Mouse (Mus musculus): ENCODE results near the gene Olfr1049.
"Not testable (repeated sequence)": the region's sequence is repeated elsewhere in the genome, so short reads cannot be mapped to it uniquely, and the experiment has no call there.

The Olfr1049 gene

DNA sequence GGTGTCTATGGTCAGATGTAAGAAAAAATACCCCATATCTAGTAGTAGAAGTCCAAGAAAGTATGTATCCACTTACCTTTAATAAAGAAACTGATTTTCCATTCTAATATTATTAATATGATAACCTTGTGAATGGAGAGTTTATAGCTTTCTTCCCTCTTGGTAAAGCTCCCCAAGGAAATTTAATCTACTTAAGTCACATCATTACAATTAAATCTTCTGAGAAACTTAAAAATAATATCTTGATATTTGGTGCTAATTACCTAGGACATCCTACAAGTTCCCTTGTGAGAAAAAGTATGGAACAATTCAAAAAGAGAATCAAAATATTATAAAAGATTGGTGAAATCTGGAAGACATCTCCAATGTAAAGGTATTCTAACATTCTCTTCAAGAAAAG is at the start of gene Olfr1049:
Gene Olfr1049 (minus strand): TSS at position 101 of the 400 bp plus-strand sequence.
- DNase-seq (ENCODE audit: low spot score): not testable (repeated sequence)

DNA sequence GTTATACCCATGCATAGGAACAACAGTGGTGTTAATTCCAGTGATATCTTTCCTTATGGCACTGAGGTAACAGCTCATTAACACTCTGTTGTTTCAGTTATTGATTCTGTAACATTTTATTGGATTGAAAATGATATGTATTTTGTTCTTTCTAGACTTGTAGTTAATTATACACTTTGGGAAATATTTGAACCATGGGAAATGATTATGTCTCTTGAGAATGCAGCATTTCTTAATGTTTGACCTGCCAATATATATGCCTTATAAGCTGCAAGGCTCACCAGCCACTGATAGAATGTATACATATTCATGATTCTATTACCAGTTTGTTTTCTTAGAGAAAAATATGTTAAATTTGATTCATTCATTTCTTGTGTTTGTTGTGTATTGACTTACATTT is 34.0 kb upstream of the Olfr1049 start, which contains the start of gene Olfr1052:
Gene Olfr1052 (plus strand): TSS at position 301 of the 400 bp plus-strand sequence.
- DNase-seq (ENCODE audit: low spot score): no peak

DNA sequence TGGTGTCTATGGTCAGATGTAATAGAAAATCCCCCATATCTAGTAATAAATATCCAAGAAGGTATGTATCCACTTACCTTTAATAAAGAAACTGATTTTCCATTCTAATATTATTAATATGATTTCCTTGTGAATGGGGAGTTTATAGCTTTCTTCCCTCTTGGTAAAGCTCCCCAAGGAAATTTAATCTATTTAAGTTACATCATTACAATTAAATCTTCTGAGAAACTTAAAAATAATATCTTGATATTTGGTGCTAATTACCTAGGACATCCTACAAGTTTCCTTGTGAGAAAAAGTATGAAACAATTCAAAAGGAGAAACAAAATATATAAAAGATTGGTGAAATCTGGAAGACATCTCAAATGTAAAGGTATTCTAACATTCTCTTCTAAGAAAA is 20.9 kb upstream of the Olfr1049 start, which contains the start of gene Olfr1051:
Gene Olfr1051 (minus strand): TSS at position 101 of the 400 bp plus-strand sequence.
- DNase-seq (ENCODE audit: low spot score): not testable (repeated sequence)

DNA sequence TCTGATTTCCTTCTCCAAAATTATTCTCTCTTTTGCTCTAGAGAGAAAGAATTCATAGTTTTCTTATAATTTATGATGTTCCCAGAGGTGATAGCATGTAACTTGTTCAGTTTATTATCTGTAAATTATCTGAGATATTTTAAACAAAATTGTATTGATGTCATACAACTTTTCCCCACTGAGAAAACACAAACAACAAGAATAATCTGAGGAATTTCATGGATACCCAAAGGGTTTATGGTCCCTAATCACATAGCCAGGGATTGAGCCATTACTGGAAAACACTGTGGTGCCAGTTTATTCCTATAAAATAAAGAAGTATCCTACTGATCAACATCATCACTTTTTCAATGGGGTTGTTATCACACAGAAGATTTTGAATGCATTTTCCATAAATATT is 17.9 kb downstream of the Olfr1049 start, which contains the start of gene Olfr1048:
Gene Olfr1048 (minus strand): TSS at position 101 of the 400 bp plus-strand sequence.
- no peak for DNase-seq (ENCODE audit: low spot score)

DNA sequence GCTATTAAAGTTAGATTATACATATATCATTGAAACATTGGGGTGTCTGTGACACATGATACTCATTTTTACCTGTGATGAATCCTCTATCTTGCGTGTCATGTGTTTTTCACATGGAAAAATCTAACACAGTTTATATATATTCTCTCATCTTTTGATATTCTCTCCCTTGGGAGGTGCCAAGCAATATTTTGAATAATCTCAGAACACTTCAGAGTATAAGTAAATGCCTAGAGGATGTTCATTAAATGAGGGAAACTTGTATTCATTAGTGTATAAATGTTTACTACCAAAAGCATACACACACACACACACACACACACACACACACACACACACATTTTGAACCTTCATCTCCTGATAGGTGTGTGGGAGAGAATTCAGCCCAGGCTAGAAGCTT is 26.8 kb downstream of the Olfr1049 start, which contains the start of gene Olfr1047:
Gene Olfr1047 (minus strand): TSS at position 101 of the 400 bp plus-strand sequence.
- DNase-seq (ENCODE audit: low spot score): no peak

DNA sequence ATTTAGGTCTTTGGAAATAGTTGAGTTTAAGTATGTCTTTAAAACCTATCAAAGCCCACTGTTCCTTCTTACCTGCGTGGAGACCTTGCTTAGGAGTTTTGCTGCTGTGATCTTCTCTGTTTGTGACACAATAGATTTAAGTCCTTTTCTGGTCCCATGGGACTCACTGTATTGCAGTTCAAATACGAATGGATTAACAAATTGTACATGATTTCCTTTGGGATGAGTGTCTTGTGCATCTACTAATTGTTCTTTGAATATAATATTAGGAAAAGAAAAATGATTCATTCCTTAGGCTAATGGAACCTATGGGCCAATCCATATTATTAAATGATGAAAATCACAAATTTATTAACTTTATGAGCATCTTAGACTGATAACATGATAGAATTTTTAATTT is 38.9 kb downstream of the Olfr1049 start, which contains the start of gene Olfr1046:
Gene Olfr1046 (minus strand): TSS at position 101 of the 400 bp plus-strand sequence.
- no peak for DNase-seq (ENCODE audit: low spot score)
